ENCODE assay signal across 11 mouse cellular contexts in the genomic region with DNA sequence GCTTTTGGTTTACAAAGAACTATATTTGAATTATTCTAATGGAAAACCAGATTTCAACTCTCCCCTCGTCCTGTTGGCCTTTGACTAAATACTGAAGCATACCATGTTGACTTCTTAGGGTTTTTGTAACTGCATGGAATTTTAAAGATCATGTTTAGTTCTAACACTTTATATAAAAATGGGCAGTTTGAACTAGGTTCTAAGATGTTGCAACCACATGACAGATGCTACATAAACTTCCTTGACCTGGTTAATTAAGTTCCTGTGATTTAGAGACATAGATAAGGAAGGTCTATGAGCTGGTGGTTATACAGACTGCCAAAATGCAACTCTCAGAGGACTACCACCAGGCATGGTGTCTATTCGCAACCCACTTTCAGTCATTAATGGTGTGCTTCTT. TPM values are rescaled to one million over a fixed set of nuclear protein-coding genes. Genes with fewer than 3 reads are reported as not detected.
DNase-seq lines count a peak whose midpoint lies in the region; ATAC-seq and TF ChIP-seq lines count a peak whose summit lies in the region.
"Had no signal": no experiment of that assay in that cellular context is flagged by ENCODE, and none has a peak within 500 bp of the region (broad histone marks: within the 10 kb centered on the region; RNA-seq: fewer than 3 reads in every experiment).

No protein-coding gene starts in this region.

- no peak for ATAC-seq in lung, embryonic 14.5 days (ENCODE audit: insufficient read depth)
- ATAC-seq in limb, embryonic 13.5 days (ENCODE audit: low FRiP score, low read depth) = no peak
- ATAC-seq in stomach, embryonic 14.5 days (ENCODE audit: insufficient number of reproducible peaks, insufficient read depth, low FRiP score, low read depth) = no peak

- H3K9ac ChIP-seq in lung, embryonic 14.5 days = no peak overlapping the region
- H3K9ac ChIP-seq in limb, embryonic 13.5 days = no peak overlapping the region
- no peak overlapping the region for H3K9ac ChIP-seq in stomach, embryonic 14.5 days (replicated peaks; ENCODE audit: low read depth, low read length)

- DNase-seq in heart, embryonic 10.5 days (ENCODE audit: low spot score) = no peak
- no peak for DNase-seq in heart, adult 11 months
- DNase-seq in lung, embryonic 14.5 days = no peak
- no peak for DNase-seq in lung, postnatal 25 days (ENCODE audit: low spot score)
- DNase-seq in left cerebral cortex, postnatal 36 days (ENCODE audit: low spot score in 2 of 2) = no peak
- no peak for DNase-seq in adrenal gland, postnatal 10 days
- DNase-seq: cerebellum, postnatal 36 days; kidney, postnatal 4 days; lung, postnatal 10 days had no signal

- no peak for TF ChIP-seq CTCF in lung, embryonic 14.5 days (IDR thresholded peaks at IDR 0.05; ENCODE audit: low read depth)

- H3K27me3 ChIP-seq in heart, embryonic 10.5 days (ENCODE audit: insufficient read depth, poor library complexity, severe bottlenecking) = no peaks in the 10 kb centered on the region
- H3K27me3 ChIP-seq in lung, embryonic 14.5 days (ENCODE audit: insufficient read depth, low read length) = no peaks in the 10 kb centered on the region
- no peaks in the 10 kb centered on the region; the same call in 1 of the 2 replicates for H3K27me3 ChIP-seq in limb, embryonic 13.5 days
- no peaks in the 10 kb centered on the region for H3K27me3 ChIP-seq in stomach, embryonic 14.5 days (ENCODE audit: control insufficient read depth, insufficient read depth, low read length)

- WGBS in heart, embryonic 10.5 days = 86% methylated on average over 2 of the region's 2 CpGs
- 80% methylated on average over 2 of the region's 2 CpGs for WGBS in lung, embryonic 14.5 days
- 86% methylated on average over 2 of the region's 2 CpGs for WGBS in limb, embryonic 13.5 days
- 73% methylated on average over 2 of the region's 2 CpGs for WGBS in stomach, embryonic 14.5 days

- no peak overlapping the region for H3K27ac ChIP-seq in heart, embryonic 10.5 days
- no peak overlapping the region for H3K27ac ChIP-seq in lung, embryonic 14.5 days (ENCODE audit: low read depth)
- no peak overlapping the region for H3K27ac ChIP-seq in limb, embryonic 13.5 days
- no peak overlapping the region for H3K27ac ChIP-seq in stomach, embryonic 14.5 days (ENCODE audit: low read length)

- peak overlapping the region; percentile 94 for H3K4me3 ChIP-seq in heart, embryonic 10.5 days
- H3K4me3 ChIP-seq in lung, embryonic 14.5 days (ENCODE audit: low read depth, low read length) = no peak overlapping the region
- H3K4me3 ChIP-seq in limb, embryonic 13.5 days = peak overlapping the region; percentile 84
- peak overlapping the region; percentile 89 for H3K4me3 ChIP-seq in stomach, embryonic 14.5 days (ENCODE audit: low read depth, low read length)

- intact Hi-C loops in left cerebral cortex, postnatal 36 days (cut with DNase I) = loop anchor here (10.0 kb wide), 1 partner anchor 208 kb away; no protein-coding TSS in a partner anchor

- no peaks in the 10 kb centered on the region for H3K36me3 ChIP-seq in heart, embryonic 10.5 days
- no peaks in the 10 kb centered on the region for H3K36me3 ChIP-seq in lung, embryonic 14.5 days (ENCODE audit: insufficient read depth)
- no peaks in the 10 kb centered on the region for H3K36me3 ChIP-seq in limb, embryonic 13.5 days
- no peaks in the 10 kb centered on the region for H3K36me3 ChIP-seq in stomach, embryonic 14.5 days (ENCODE audit: control insufficient read depth, insufficient read depth, low read length)

- peaks cover 25% of the 10 kb centered on the region for H3K4me1 ChIP-seq in heart, embryonic 10.5 days
- 0 out of 2 replicates have a peak, but pooled peaks cover 3% of the 10 kb centered on the region for H3K4me1 ChIP-seq in lung, embryonic 14.5 days (ENCODE audit: insufficient read depth)
- peaks cover 36% of the 10 kb centered on the region for H3K4me1 ChIP-seq in limb, embryonic 13.5 days
- H3K4me1 ChIP-seq in stomach, embryonic 14.5 days (ENCODE audit: control insufficient read depth, insufficient read depth, low read length) = peaks cover 16% of the 10 kb centered on the region

- peak overlapping the region; percentile 97 for H3K4me2 ChIP-seq in lung, embryonic 14.5 days
- H3K4me2 ChIP-seq in limb, embryonic 13.5 days (replicated peaks) = peak overlapping the region; percentile 96
- H3K4me2 ChIP-seq in stomach, embryonic 14.5 days (replicated peaks; ENCODE audit: low read depth, low read length) = peak overlapping the region; percentile 87

- H3K9me3 ChIP-seq in heart, embryonic 10.5 days = no peaks in the 10 kb centered on the region
- H3K9me3 ChIP-seq in lung, embryonic 14.5 days (ENCODE audit: low read depth, low read length) = no peaks in the 10 kb centered on the region
- no peaks in the 10 kb centered on the region for H3K9me3 ChIP-seq in limb, embryonic 13.5 days
- H3K9me3 ChIP-seq in stomach, embryonic 14.5 days (ENCODE audit: control insufficient read depth, low read depth, low read length) = no peaks in the 10 kb centered on the region

RNA-seq across cellular contexts. Expression of a gene that starts 4.1 kb away (rescaled TPM):
- 8.1 and 11.2 TPM in 2 replicates for polyA plus RNA-seq in heart, embryonic 10.5 days (2016; fragmentation: Nextera tagmentation; extraction: Ambion mirVana)
- polyA plus RNA-seq in lung, embryonic 14.5 days (2014; fragmentation: Nextera tagmentation; extraction: Ambion mirVana) = 4.7 and 4.8 TPM in 2 replicates
- 6.0 and 6.2 TPM in 2 replicates for polyA plus RNA-seq in limb, embryonic 13.5 days (2015; fragmentation: Nextera tagmentation; extraction: Ambion mirVana)
- polyA plus RNA-seq in stomach, embryonic 14.5 days (2014; fragmentation: Nextera tagmentation; extraction: Ambion mirVana) = 16.9 and 17.4 TPM in 2 replicates
- 10 to 100 TPM; 28.5 TPM for total RNA-seq in left cerebral cortex, postnatal 36 days (2021)
- total RNA-seq in adrenal gland, postnatal 10 days (2021) = 10 to 100 TPM; 49.5 to 65.6 TPM
